Mouse (Mus musculus): ENCODE data around the gene 1500009L16Rik.

GRCm38 (mm10) chr10:83726164-83726563 is 3.5 kb downstream of the 1500009L16Rik start:
- TF ChIP-seq CTCF (IDR thresholded peaks at IDR 0.05; ENCODE audit: low read depth) (no peak), EP300 (IDR thresholded peaks at IDR 0.05; ENCODE audit: low read depth) (no peak)

Measured in heart, postnatal 0 days (tissue).